Mouse (Mus musculus) myocyte (in vitro differentiated cells): ENCODE measurements around the gene Prrg2. TPM values are rescaled to one million over a fixed set of nuclear protein-coding genes. Genes with fewer than 3 reads are reported as not detected.

ENCODE experiments used
- H3K27me3 ChIP-seq: one replicate; pipeline ENCODE4 v1.6.1; 2011; ENCODE audit not compliant: control insufficient read depth, insufficient read depth, insufficient read length
- H3K36me3 ChIP-seq: one replicate; pipeline ENCODE4 v1.6.1; 2011; ENCODE audit not compliant: control insufficient read depth, insufficient read depth
- H3K4me2 ChIP-seq: one replicate; pipeline ENCODE4 v1.6.1; 2011; ENCODE audit warnings: low read depth, control low read depth
- H3K4me3 ChIP-seq: one replicate; pipeline ENCODE4 v1.5.1; 2011; ENCODE audit warnings: mild to moderate bottlenecking, control low read depth, moderate library complexity
- H3K79me2 ChIP-seq: one replicate; pipeline ENCODE4 v1.6.1; 2011; ENCODE audit not compliant: control insufficient read depth, insufficient read depth
- H3ac ChIP-seq: one replicate; pipeline ENCODE4 v1.6.1; 2011; ENCODE audit not compliant: control insufficient read depth, insufficient read length
- CEBPB ChIP-seq: IDR thresholded peaks from 2 replicates; pipeline ENCODE4 v1.6.1; 2011; ENCODE audit warnings: mild to moderate bottlenecking, moderate library complexity; ENCODE audit not compliant: poor library complexity, insufficient read depth, severe bottlenecking
- E2F4 ChIP-seq: IDR thresholded peaks from one replicate; pipeline ENCODE4 v1.6.1; 2011; ENCODE audit warnings: mild to moderate bottlenecking, control low read depth, moderate library complexity; ENCODE audit not compliant: insufficient read depth
- MAX ChIP-seq: IDR thresholded peaks from one replicate; pipeline ENCODE4 v1.6.1; 2011; ENCODE audit warnings: low read depth, mild to moderate bottlenecking, control low read depth
- MYOD1 ChIP-seq, 3 experiments: IDR thresholded peaks; one replicate each; pipeline ENCODE4 v1.6.1; 2011; ENCODE audit warnings: control low read depth in 2 of 3, low read depth in 2 of 3, mild to moderate bottlenecking in 2 of 3, moderate library complexity in 1 of 3; ENCODE audit not compliant: insufficient read length in 2 of 3, control insufficient read depth in 1 of 3
- MYOG ChIP-seq, 3 experiments: IDR thresholded peaks; one replicate each; pipeline ENCODE4 v1.6.1; 2011; ENCODE audit warnings: control low read depth in 2 of 3, low read depth in 2 of 3, mild to moderate bottlenecking in 2 of 3; ENCODE audit not compliant: insufficient read length in 2 of 3, control insufficient read depth in 1 of 3, insufficient read depth in 1 of 3
- POLR2A ChIP-seq: IDR thresholded peaks from one replicate; pipeline ENCODE4 v1.6.1; 2011; ENCODE audit warnings: low read depth, mild to moderate bottlenecking, control low read depth, moderate library complexity; ENCODE audit not compliant: insufficient read length
- POLR2AphosphoS2 ChIP-seq: IDR thresholded peaks from one replicate; pipeline ENCODE4 v1.6.1; 2011; ENCODE audit warnings: low read depth, control low read depth; ENCODE audit not compliant: insufficient read length
- REST ChIP-seq: IDR thresholded peaks from one replicate; pipeline ENCODE4 v1.6.1; 2011; ENCODE audit warnings: mild to moderate bottlenecking, control low read depth, moderate library complexity; ENCODE audit not compliant: insufficient read depth, insufficient read length
- SRF ChIP-seq: IDR thresholded peaks from one replicate; pipeline ENCODE4 v1.6.1; 2011; ENCODE audit warnings: low read depth; ENCODE audit not compliant: control insufficient read depth, insufficient read length
- TCF12 ChIP-seq: IDR thresholded peaks from one replicate; pipeline ENCODE4 v1.6.1; 2011; ENCODE audit warnings: mild to moderate bottlenecking, control low read depth; ENCODE audit not compliant: poor library complexity, insufficient read depth, severe bottlenecking
- TCF3 ChIP-seq: IDR thresholded peaks from one replicate; pipeline ENCODE4 v1.6.1; 2011; ENCODE audit warnings: low read depth, control low read depth; ENCODE audit not compliant: insufficient read length
- USF1 ChIP-seq: IDR thresholded peaks from one replicate; pipeline ENCODE4 v1.6.1; 2011; ENCODE audit warnings: low read depth, mild to moderate bottlenecking, control low read depth, moderate library complexity
- polyA plus RNA-seq: library from polyadenylated mRNA; unstranded; fragments of >200 nt; fragmentation: generic; extraction: Trizol; gene quantifications from one replicate; pipeline ENCODE4 v1.2.1, GENCODE M21; 2012; ENCODE audit warnings: missing spikeins

Prrg2 gene
- polyA plus RNA-seq, 1 experiment = 12.9 TPM

DNA sequence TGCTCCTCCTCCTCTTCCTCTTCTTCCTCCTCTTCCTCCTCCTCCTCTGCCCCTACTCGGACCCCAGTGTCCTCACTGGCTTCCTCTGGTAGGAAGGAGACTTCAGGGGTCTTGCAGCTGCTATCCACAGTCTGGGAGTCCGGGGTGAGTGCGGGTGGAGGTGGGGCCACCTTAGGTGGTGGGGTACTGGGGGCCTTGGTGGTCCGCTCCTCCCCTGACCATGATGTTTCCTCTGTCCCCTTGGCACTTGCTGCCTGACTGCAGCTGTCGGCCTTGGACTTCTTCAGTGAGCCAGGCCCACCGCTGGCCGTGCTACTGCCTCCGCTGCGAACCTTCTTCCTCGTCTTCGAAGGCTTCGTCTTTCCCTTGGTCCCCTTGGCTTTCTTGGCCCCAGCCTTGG, 56.0 kb downstream of the Prrg2 start:
- Histone ChIP-seq H3K4me3 (no peak overlapping the region), H3K27me3 (no peaks in the 10 kb centered on the region), H3ac (no peak overlapping the region), H3K79me2 (peaks cover 18% of the 10 kb centered on the region), H3K36me3 (peaks cover 9% of the 10 kb centered on the region), H3K4me2 (no peak overlapping the region)
- TF ChIP-seq POLR2AphosphoS2 (no peak), SRF (no peak), REST (no peak), USF1 (no peak), MYOD1 (IDR thresholded peaks at IDR 0.05; ENCODE audit: control insufficient read depth in 1 of 3, insufficient read length in 2 of 3, low read depth in 2 of 3) (no peak), CEBPB (no peak), POLR2A (no peak), E2F4 (no peak), TCF3 (no peak), TCF12 (no peak), MYOG (IDR thresholded peaks at IDR 0.05; ENCODE audit: control insufficient read depth in 1 of 3, insufficient read depth in 1 of 3, insufficient read length in 2 of 3, low read depth in 2 of 3) (no peak), MAX (no peak)

DNA sequence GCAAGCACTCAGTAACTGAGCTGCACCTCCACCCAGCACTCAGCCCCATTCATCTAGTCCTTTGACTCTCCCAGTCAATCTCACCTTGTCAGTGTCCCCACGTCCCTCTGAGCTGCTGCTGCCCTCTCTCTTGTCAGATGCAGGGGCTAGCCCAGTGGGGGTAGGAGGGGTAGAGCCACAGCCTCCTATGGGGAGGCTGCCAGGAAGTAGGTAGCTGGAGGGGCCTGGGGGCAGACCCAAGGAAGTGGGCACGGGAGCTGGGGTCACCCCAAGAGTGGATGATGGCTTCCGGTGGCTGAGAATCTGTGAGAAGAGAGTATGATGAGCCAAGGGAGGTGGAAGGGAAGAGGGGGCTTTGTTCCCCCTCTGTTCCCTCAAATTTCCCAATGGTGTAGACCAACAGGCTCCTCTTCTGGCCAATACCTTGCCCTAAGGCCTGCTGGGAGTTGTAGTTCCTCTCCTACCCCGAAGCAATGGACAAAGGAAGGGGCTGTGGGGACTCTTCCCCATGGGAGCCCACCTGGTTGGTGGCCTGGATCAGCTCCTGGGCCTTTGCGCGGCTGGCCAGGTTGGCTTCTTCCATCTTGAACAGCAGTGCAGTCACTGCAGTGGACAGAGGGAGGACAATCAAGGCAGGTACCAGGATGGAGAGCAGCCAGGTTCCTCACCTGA, 57.0 kb downstream of the Prrg2 start:
- H3K36me3 ChIP-seq = peaks cover 6% of the 10 kb centered on the region
- H3K4me2 ChIP-seq = no peak overlapping the region
- H3K79me2 ChIP-seq = peaks cover 14% of the 10 kb centered on the region
- TF ChIP-seq MYOG (IDR thresholded peaks at IDR 0.05; ENCODE audit: control insufficient read depth in 1 of 3, insufficient read depth in 1 of 3, insufficient read length in 2 of 3, low read depth in 2 of 3) (no peak), E2F4 (no peak), POLR2A (no peak), MYOD1 (IDR thresholded peaks at IDR 0.05; ENCODE audit: control insufficient read depth in 1 of 3, insufficient read length in 2 of 3, low read depth in 2 of 3) (no peak), TCF12 (no peak), USF1 (no peak), TCF3 (no peak), REST (no peak), CEBPB (no peak), MAX (no peak), SRF (no peak), POLR2AphosphoS2 (no peak)
- no peak overlapping the region for H3K4me3 ChIP-seq
- no peak overlapping the region for H3ac ChIP-seq
- H3K27me3 ChIP-seq = no peaks in the 10 kb centered on the region

DNA sequence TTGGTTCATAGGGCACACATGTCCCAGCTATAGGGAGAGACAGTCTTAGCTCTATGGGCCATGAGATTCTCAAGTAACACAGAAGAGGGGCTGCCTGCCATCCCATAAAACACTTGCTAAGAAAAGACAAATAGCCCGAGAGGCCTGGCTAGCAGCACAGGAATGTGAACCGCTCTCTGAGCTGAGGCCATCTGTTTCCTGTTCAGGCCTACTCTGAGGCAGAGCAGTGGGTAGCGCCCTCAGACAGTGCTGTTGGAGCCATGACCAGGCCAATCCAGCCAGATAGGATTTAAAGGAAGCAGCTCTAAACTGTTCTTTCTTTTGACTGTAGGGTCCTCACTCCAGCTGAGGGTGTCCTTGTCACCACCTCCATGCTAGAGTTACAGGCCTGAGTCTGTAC, 57.9 kb downstream of the Prrg2 start:
- no peak for TF ChIP-seq MYOG (IDR thresholded peaks at IDR 0.05; ENCODE audit: control insufficient read depth in 1 of 3, insufficient read depth in 1 of 3, insufficient read length in 2 of 3, low read depth in 2 of 3)
- TF ChIP-seq TCF12 = no peak
- TF ChIP-seq POLR2AphosphoS2 = no peak
- no peak for TF ChIP-seq REST
- no peak for TF ChIP-seq E2F4
- no peak for TF ChIP-seq CEBPB
- Histone ChIP-seq H3ac (no peak overlapping the region), H3K36me3 (no peaks in the 10 kb centered on the region), H3K4me2 (no peak overlapping the region), H3K27me3 (no peaks in the 10 kb centered on the region), H3K79me2 (peaks cover 14% of the 10 kb centered on the region), H3K4me3 (no peak overlapping the region)

Other genes with a start within 250 kb of the Prrg2 start
- 77.0 TPM for gene Nup62, start 246.6 kb downstream of the Prrg2 start, polyA plus RNA-seq
- gene Il4i1, start 246.3 kb downstream of the Prrg2 start, polyA plus RNA-seq = 1.9 TPM
- 939 TPM for gene Atf5, start 246.0 kb downstream of the Prrg2 start, polyA plus RNA-seq
- gene Akt1s1, start 213.7 kb downstream of the Prrg2 start, polyA plus RNA-seq = 200 TPM
- 53.8 TPM for gene Tbc1d17, start 213.6 kb downstream of the Prrg2 start, polyA plus RNA-seq
- 47.9 TPM for gene Pnkp, start 205.5 kb downstream of the Prrg2 start, polyA plus RNA-seq
- gene Ptov1, start 192.9 kb downstream of the Prrg2 start, polyA plus RNA-seq = 298 TPM
- gene Med25, start 170.0 kb downstream of the Prrg2 start, polyA plus RNA-seq = 57.4 TPM
- 11.6 TPM for gene Fuz, start 166.6 kb downstream of the Prrg2 start, polyA plus RNA-seq
- 125 TPM for gene Ap2a1, start 133.2 kb downstream of the Prrg2 start, polyA plus RNA-seq
- gene Tsks, start 119.5 kb downstream of the Prrg2 start, polyA plus RNA-seq = not detected
- 2.7 TPM for gene Cpt1c, start 87.8 kb downstream of the Prrg2 start, polyA plus RNA-seq
- gene Prmt1, start 76.1 kb downstream of the Prrg2 start, polyA plus RNA-seq = 729 TPM
- gene Irf3, start 65.0 kb downstream of the Prrg2 start, polyA plus RNA-seq = 45.1 TPM
- gene Bcl2l12, start 64.0 kb downstream of the Prrg2 start, polyA plus RNA-seq = 13.3 TPM
- 56.7 TPM for gene Scaf1, start 46.3 kb downstream of the Prrg2 start, polyA plus RNA-seq
- gene Rras, start 44.7 kb downstream of the Prrg2 start, polyA plus RNA-seq = 127 TPM
- gene Prr12, start 9.8 kb downstream of the Prrg2 start, polyA plus RNA-seq = 10.2 TPM
- 66.1 TPM for gene Nosip, start 248 bp downstream of the Prrg2 start, polyA plus RNA-seq
- gene Rcn3, start 29.5 kb upstream of the Prrg2 start, polyA plus RNA-seq = 123 TPM
- 67.2 TPM for gene Fcgrt, start 41.2 kb upstream of the Prrg2 start, polyA plus RNA-seq
- gene Rps11, start 61.8 kb upstream of the Prrg2 start, polyA plus RNA-seq = 2,217 TPM
- 6,110 TPM for gene Rpl13a, start 66.1 kb upstream of the Prrg2 start, polyA plus RNA-seq
- gene Gm45713, start 73.6 kb upstream of the Prrg2 start, polyA plus RNA-seq = 3.6 TPM
- 7.2 TPM for gene Flt3l, start 73.8 kb upstream of the Prrg2 start, polyA plus RNA-seq
- gene Pih1d1, start 91.6 kb upstream of the Prrg2 start, polyA plus RNA-seq = 81.9 TPM
- gene Aldh16a1, start 91.9 kb upstream of the Prrg2 start, polyA plus RNA-seq = 29.0 TPM
- gene Slc17a7, start 101.3 kb upstream of the Prrg2 start, polyA plus RNA-seq = 3.6 TPM
- gene Gfy, start 116.9 kb upstream of the Prrg2 start, polyA plus RNA-seq = 0.04 TPM
- gene Pth2, start 118.3 kb upstream of the Prrg2 start, polyA plus RNA-seq = not detected
- 2.2 TPM for gene Ccdc155, start 142.2 kb upstream of the Prrg2 start, polyA plus RNA-seq
- 0.08 TPM for gene Dkkl1, start 149.5 kb upstream of the Prrg2 start, polyA plus RNA-seq
- gene Tead2, start 153.1 kb upstream of the Prrg2 start, polyA plus RNA-seq = 93.3 TPM
- gene Cd37, start 176.4 kb upstream of the Prrg2 start, polyA plus RNA-seq = 0.18 TPM
- not detected for gene Slc6a16, start 178.4 kb upstream of the Prrg2 start, polyA plus RNA-seq
- not detected for gene Slc6a21, start 214.8 kb upstream of the Prrg2 start, polyA plus RNA-seq